Mouse (Mus musculus) spleen, adult 2 months (tissue): ENCODE results near the gene Scn5a.

ENCODE experiments used
- CTCF ChIP-seq: fragments of 200-500 bp; IDR thresholded peaks from 2 replicates; pipeline ENCODE4 v1.5.1; 2011; ENCODE audit warnings: mild to moderate bottlenecking, inconsistent platforms; ENCODE audit not compliant: insufficient read depth, insufficient read length, insufficient replicate concordance; ENCODE audit errors: extremely low read depth
- POLR2A ChIP-seq: fragments of 200-500 bp; IDR thresholded peaks from 2 replicates; pipeline ENCODE4 v1.6.1; 2011; ENCODE audit warnings: low read depth, low read length, inconsistent platforms

- TF ChIP-seq POLR2A (no peak), CTCF (no peak)
Observed at GRCm38 (mm10) chr9:119465595-119465994, 113.2 kb downstream of the Scn5a start.
